Mouse (Mus musculus) forebrain, embryonic 11.5 days (tissue): ENCODE measurements around the gene Zdhhc1. TPM values are rescaled to one million over a fixed set of nuclear protein-coding genes. Genes with fewer than 3 reads are reported as not detected.

ENCODE experiments used
- ATAC-seq: fragments of 200-750 bp; cut with Nextera tagmentation; replicated peaks from 2 replicates; pipeline ENCODE4 v1.8.0; 2017; ENCODE audit warnings: moderate TSS enrichment; ENCODE audit not compliant: low FRiP score
- DNase-seq: peaks from one replicate; pipeline ENCODE4 v3.0.0-alpha.2; 2017; ENCODE audit warnings: low spot score
- H3K27ac ChIP-seq: fragments of 300-500 bp; sonication (generic); 2 replicates; pipeline ENCODE4 v1.5.1; 2014; ENCODE audit warnings: low read depth, low read length
- H3K27me3 ChIP-seq: fragments of 300-500 bp; sonication (generic); 2 replicates; pipeline ENCODE4 v1.6.1; 2014; ENCODE audit warnings: mild to moderate bottlenecking, low read length, mixed read lengths; ENCODE audit not compliant: control insufficient read depth, insufficient read depth
- H3K36me3 ChIP-seq: fragments of 300-500 bp; sonication (generic); 2 replicates; pipeline ENCODE4 v1.6.1; 2014; ENCODE audit warnings: mild to moderate bottlenecking, low read length, moderate library complexity, mixed read lengths; ENCODE audit not compliant: control insufficient read depth, insufficient read depth
- H3K4me1 ChIP-seq: fragments of 300-500 bp; sonication (generic); replicated peaks from 2 replicates; pipeline ENCODE4 v1.6.1; 2014; ENCODE audit warnings: low read length, mixed read lengths; ENCODE audit not compliant: control insufficient read depth, insufficient read depth
- H3K4me2 ChIP-seq: fragments of 300-500 bp; sonication (generic); 2 replicates; pipeline ENCODE4 v1.6.1; 2014; ENCODE audit warnings: low read depth, mild to moderate bottlenecking, low read length, moderate library complexity, mixed read lengths; ENCODE audit not compliant: severe bottlenecking
- H3K4me3 ChIP-seq: fragments of 300-500 bp; sonication (generic); 2 replicates; pipeline ENCODE4 v1.5.1; 2014; ENCODE audit warnings: low read depth, low read length
- H3K9ac ChIP-seq: fragments of 300-500 bp; sonication (generic); 2 replicates; pipeline ENCODE4 v1.6.1; 2014; ENCODE audit warnings: low read length
- H3K9me3 ChIP-seq: fragments of 300-500 bp; sonication (generic); 2 replicates; pipeline ENCODE4 v1.6.1; 2016; ENCODE audit warnings: low read length, mixed read lengths; ENCODE audit not compliant: control insufficient read depth
- WGBS: fragments of 180-500 bp; shearing (Covaris S2); extraction: QIAGEN DNeasy Blood & Tissue Kit; methylation state at CpG from one replicate; pipeline ENCODE4 v1.1.7; 2014; 5-methylcytosine and 5-hydroxymethylcytosine counted together
- polyA plus RNA-seq: library from polyadenylated mRNA; unstranded; fragments of >200 nt; fragmentation: Nextera tagmentation; extraction: Ambion mirVana; gene quantifications from 2 replicates; pipeline ENCODE4 v1.2.1, GENCODE M21; 2014

Zdhhc1 gene
- polyA plus RNA-seq, 1 experiment from 2014 or later: 24.6 TPM

DNA sequence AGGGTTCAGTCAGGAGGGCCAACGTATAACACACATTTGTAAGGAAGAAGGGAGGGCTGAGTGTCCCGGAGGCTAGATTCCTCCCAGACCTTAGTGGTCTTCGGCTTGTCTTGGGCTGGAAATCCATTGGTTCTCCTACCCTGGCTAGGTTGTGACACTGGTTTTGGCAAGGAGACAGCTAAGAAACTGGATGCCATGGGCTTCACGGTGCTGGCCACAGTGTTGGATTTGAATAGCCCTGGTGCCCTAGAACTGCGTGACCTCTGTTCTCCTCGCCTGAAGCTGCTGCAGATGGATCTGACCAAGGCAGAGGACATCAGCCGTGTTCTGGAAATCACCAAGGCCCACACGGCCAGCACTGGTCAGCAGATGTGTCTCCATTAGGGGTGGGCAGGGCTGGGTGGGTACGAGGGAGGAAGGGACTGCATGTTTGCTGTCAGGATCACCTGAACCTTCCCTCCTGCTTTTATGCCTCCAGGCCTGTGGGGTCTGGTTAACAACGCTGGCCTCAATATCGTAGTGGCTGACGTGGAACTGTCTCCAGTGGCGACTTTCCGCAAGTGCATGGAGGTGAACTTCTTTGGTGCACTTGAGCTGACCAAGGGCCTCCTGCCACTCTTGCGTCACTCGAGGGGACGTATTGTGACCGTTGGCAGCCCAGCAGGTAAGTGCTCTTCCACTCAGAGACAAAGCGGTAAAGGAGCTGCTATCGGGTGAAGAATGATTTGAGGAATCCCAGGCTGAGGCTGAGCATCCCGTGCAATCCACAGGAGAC, 25.5 kb upstream of the Zdhhc1 start:
- H3K4me3 ChIP-seq: no peak overlapping the region
- H3K4me1 ChIP-seq: peaks cover 18% of the 10 kb centered on the region
- H3K36me3 ChIP-seq: no peaks in the 10 kb centered on the region; the same call in 1 of the 2 replicates
- H3K9ac ChIP-seq: no peak overlapping the region
- WGBS: 88% methylated on average over 21 of the region's 21 CpGs
- H3K27me3 ChIP-seq: no peaks in the 10 kb centered on the region; the same call in 1 of the 2 replicates
- H3K9me3 ChIP-seq: no peaks in the 10 kb centered on the region
- DNase-seq: no peak
- ATAC-seq: no peak
- no peak overlapping the region for H3K27ac ChIP-seq
- H3K4me2 ChIP-seq: no peak overlapping the region

DNA sequence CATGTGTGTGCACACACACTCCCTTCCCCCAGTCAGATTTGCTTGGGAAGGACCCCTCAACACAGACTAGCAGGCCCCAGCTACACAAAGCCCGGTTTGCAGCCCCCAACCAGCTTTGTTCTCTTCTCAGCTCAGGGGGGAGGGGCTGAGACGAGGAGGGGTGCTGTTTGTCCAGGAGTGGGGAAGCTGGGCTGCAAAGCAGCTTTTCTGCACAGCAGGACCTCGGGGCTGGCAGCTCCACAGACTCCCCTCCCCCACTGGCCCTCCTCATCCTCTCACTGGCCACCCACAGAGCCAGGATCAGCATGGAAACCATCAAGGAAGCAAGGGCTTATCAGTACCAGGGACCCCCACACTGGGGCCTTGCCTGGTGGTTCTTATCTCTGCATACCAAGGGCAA, 24.4 kb upstream of the Zdhhc1 start:
- Histone ChIP-seq H3K9ac (peak overlapping the region; percentile 32; the same call in 1 of the 2 replicates), H3K4me3 (no peak overlapping the region), H3K4me1 (peaks cover 22% of the 10 kb centered on the region), H3K4me2 (peak overlapping the region; percentile 88; the same call in 1 of the 2 replicates), H3K36me3 (no peaks in the 10 kb centered on the region; the same call in 1 of the 2 replicates), H3K27me3 (peaks cover 4% of the 10 kb centered on the region; the same call in 1 of the 2 replicates), H3K27ac (peak overlapping the region; percentile 52; the same call in 1 of the 2 replicates), H3K9me3 (no peaks in the 10 kb centered on the region)
- DNase-seq (peak; percentile 76), ATAC-seq (peak; percentile 62)
- WGBS: 0% methylated on average over 3 of the region's 3 CpGs

DNA sequence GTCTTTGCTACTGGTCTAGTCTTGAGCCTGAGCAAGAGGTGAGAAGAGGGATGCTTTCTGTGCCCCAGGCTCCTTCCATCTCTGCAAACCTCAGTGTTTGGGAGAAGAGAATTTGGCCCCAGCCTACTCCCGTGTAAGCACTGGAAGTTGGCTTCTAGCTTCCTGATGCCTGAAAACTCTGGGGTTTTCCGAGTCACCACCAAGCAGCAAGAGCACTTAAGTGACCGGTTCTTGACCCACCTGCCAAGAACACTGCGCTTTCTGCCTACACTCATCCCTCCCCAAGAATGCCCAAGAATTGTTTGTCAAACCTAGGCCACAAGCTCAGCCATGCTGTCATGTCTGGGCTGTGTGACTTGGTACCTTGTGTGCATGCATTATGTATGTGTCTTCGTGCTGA, 23.8 kb upstream of the Zdhhc1 start:
- Histone ChIP-seq H3K9me3 (no peaks in the 10 kb centered on the region), H3K4me2 (peak overlapping the region; percentile 88), H3K4me3 (no peak overlapping the region), H3K36me3 (no peaks in the 10 kb centered on the region; the same call in 1 of the 2 replicates), H3K27me3 (peaks cover 4% of the 10 kb centered on the region; the same call in 1 of the 2 replicates), H3K4me1 (peaks cover 23% of the 10 kb centered on the region), H3K27ac (peak overlapping the region; percentile 52), H3K9ac (peak overlapping the region; percentile 32; the same call in 1 of the 2 replicates)
- WGBS: 25% methylated on average over 5 of the region's 5 CpGs
- DNase-seq (no peak), ATAC-seq (no peak)

GRCm38 (mm10) chr8:105519591-105519990, 22.9 kb upstream of the Zdhhc1 start:
- Histone ChIP-seq H3K27ac (no peak overlapping the region), H3K36me3 (no peaks in the 10 kb centered on the region; the same call in 1 of the 2 replicates), H3K27me3 (peaks cover 4% of the 10 kb centered on the region; the same call in 1 of the 2 replicates), H3K4me3 (peak overlapping the region; percentile 56), H3K9ac (peak overlapping the region; percentile 77), H3K9me3 (no peaks in the 10 kb centered on the region), H3K4me1 (peaks cover 23% of the 10 kb centered on the region), H3K4me2 (peak overlapping the region; percentile 88)
- DNase-seq: no peak
- WGBS: 5% methylated on average over 2 of the region's 2 CpGs
- ATAC-seq: no peak

- 1% methylated on average over 68 of the region's 68 CpGs for WGBS
- peaks cover 4% of the 10 kb centered on the region; the same call in 1 of the 2 replicates for H3K27me3 ChIP-seq
Observed at GRCm38 (mm10) chr8:105518436-105519313, 22.0 kb upstream of the Zdhhc1 start, which contains the start of gene Hsd11b2. Hsd11b2 (plus strand) TSS chr8:105518755.

GRCm38 (mm10) chr8:105517346-105517745, 20.6 kb upstream of the Zdhhc1 start:
- no peak overlapping the region for H3K9ac ChIP-seq
- WGBS: 42% methylated on average over 8 of the region's 8 CpGs
- ATAC-seq (no peak), DNase-seq (no peak)
- H3K9me3 ChIP-seq: no peaks in the 10 kb centered on the region
- H3K27me3 ChIP-seq: peaks cover 4% of the 10 kb centered on the region; the same call in 1 of the 2 replicates
- no peaks in the 10 kb centered on the region for H3K36me3 ChIP-seq
- H3K4me1 ChIP-seq: peaks cover 23% of the 10 kb centered on the region
- H3K4me2 ChIP-seq: no peak overlapping the region
- H3K4me3 ChIP-seq: no peak overlapping the region
- H3K27ac ChIP-seq: no peak overlapping the region

More at GRCm38 (mm10) chr8:105518436-105519313, 22.0 kb upstream of the Zdhhc1 start, which contains the start of gene Hsd11b2:
- peak; percentile 71 for ATAC-seq
- Histone ChIP-seq H3K36me3 (no peaks in the 10 kb centered on the region; the same call in 1 of the 2 replicates), H3K9me3 (no peaks in the 10 kb centered on the region), H3K4me2 (peak within 1 kb of the TSS; percentile 88), H3K4me1 (peaks cover 23% of the 10 kb centered on the region), H3K4me3 (peak within 1 kb of the TSS; percentile 56), H3K9ac (peak within 1 kb of the TSS; percentile 77), H3K27ac (no peak within 1 kb of the TSS)
- peak; percentile 81 for DNase-seq

DNA sequence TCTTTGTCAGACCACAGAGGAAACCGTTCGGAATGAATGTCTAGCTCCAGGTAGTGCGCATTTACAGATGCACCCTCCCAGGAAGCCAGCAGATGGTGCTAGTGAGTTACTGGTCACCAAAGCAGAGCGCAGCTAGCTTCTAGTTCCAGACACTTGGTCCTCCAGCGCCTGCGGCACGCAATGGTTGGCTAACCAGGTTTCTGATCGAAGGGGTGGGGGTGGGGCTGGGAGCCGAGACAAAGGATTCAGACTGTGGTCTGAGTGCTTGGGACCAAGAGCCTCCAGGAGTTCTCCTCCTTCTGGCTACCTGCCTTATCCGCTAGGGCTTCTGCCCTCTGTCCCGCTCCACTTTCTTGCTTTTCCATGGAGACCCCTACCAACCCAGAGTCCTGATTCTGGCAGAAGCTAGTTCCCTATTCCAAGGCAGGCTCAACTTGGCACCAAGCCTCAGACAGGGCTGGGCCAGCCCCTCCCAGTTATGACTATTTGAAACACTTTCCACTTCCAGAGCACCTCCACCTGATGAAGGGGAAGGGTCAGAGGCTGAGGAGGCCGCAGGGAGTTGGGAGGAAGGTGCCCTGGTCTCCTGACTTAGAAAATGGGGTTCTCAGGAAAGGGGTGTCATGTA, 19.4 kb upstream of the Zdhhc1 start:
- peak; percentile 47 for ATAC-seq
- peak overlapping the region; percentile 39; the same call in 1 of the 2 replicates for H3K9ac ChIP-seq

GRCm38 (mm10) chr8:105514656-105515055, 18.0 kb upstream of the Zdhhc1 start:
- DNase-seq (no peak), ATAC-seq (no peak)
- WGBS: 84% methylated on average over 5 of the region's 5 CpGs
- no peak overlapping the region for H3K4me2 ChIP-seq
- H3K27ac ChIP-seq: no peak overlapping the region
- H3K9me3 ChIP-seq: no peaks in the 10 kb centered on the region
- no peak overlapping the region for H3K4me3 ChIP-seq
- peaks cover 13% of the 10 kb centered on the region for H3K4me1 ChIP-seq
- H3K9ac ChIP-seq: no peak overlapping the region
- H3K36me3 ChIP-seq: no peaks in the 10 kb centered on the region
- peaks cover 4% of the 10 kb centered on the region; the same call in 1 of the 2 replicates for H3K27me3 ChIP-seq

More for the DNA sequence above, 19.4 kb upstream of the Zdhhc1 start:
- Histone ChIP-seq H3K27me3 (peaks cover 4% of the 10 kb centered on the region; the same call in 1 of the 2 replicates), H3K4me2 (peak overlapping the region; percentile 45; the same call in 1 of the 2 replicates), H3K27ac (no peak overlapping the region), H3K36me3 (no peaks in the 10 kb centered on the region), H3K9me3 (no peaks in the 10 kb centered on the region), H3K4me3 (no peak overlapping the region), H3K4me1 (peaks cover 18% of the 10 kb centered on the region)
- DNase-seq: peak; percentile 91
- 9% methylated on average over 12 of the region's 12 CpGs for whole genome bisulfite sequencing
